Mouse (Mus musculus) right cerebral cortex, postnatal 4 days (tissue): Measurements from ENCODE around the gene Btbd2.

Experiments used
- DNase-seq: peaks from one replicate; pipeline ENCODE4 v3.0.0-alpha.2; 2022

Gene Btbd2

DNA sequence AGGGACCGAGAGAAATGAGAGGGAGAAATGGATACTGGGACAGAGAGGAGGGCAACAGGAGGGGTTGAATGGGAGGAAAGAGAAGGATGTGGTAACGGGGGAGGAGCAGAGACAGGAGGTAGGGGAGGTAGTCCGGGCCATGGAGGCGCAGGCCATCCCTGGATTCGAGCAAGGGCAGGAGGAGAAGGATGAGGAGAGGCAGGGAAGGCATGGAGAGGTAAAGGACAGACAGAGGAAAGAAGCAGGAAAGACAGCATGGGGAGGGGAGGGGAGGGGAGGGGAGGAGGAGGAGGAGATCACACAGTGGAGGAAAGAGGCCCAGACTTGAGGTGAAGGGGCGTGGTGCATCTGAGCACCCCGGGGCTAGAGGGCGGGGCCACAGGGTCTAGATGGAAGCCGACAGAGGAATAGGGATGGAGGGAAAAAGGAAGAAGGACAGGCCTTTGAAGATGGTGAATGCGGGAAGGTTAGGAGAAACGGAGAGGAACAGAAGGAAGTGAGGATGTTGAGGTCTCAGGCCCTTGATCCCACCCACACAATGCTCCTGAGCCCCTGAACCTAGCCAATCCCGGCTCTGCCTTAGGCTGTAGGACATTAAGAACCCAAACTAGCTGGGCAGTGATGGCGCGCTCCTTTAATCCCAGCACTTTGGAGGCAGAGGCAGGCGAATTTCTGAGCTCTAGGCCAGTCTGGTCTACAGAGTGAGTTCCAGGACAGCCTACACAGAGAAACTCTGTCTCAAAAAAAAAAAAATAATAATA, at the start of gene Btbd2:
Gene Btbd2 (minus strand): TSS at position 209 of the 761 bp plus-strand sequence.
- no peak for DNase-seq

DNA sequence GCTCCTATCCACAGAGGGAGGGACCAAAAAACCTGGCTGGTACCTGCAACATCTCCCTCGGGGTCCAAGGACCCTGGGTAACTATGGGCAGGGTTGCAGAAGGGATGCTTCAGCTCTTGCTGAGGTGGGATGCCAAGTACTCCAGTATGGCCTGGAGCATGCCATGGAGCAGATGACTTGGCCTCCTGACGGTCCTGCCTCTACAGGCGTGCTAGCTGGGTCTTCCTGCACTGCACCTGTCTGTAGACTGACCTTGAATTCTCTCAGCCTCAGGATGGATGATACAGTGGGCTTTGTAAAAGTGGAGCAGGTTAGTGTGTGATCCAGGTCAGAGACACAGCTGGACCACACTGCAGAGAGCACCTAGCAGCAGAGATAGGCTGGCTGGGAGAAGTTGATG, 48.6 kb upstream of the Btbd2 start:
- DNase-seq, result no peak

DNA sequence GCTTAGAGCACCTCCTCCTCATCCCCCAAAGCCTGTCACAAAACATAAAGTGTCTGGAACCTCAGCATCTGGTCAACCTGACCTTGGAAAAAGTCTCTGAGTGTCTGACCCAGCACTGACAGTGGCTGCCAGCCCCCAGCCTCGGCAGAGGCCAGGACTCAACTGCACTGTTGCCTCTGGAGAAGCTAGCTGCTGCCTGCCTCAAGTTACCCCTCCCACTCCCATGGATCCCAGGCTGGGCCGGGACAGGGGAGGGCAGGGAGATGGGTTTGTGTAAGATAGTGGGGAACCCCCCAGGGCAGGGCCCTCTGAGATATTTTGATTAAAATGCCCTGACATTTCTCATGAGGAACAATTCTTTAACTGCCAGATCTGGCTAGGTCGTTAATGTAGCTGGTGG, 48.2 kb upstream of the Btbd2 start:
- DNase-seq, result no peak

DNA sequence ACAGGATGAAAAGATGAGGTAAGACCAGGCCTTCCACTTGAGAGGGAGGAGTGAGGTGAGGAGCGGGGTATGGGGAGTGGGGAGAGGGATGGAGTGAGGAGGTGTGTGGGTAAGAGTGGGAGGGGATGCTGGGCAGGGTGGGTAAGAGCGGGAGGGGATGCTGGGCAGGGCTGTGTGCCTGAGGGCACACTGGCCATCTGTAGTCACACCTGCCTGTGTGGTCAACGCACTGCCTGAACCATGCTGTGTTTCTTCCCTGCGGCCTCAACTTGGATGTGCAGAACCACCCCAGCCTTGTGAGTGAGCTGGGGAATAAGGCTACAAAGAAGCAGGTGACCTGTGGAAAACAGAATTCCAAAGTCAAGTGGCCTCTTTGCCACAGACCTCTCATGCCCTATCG, 47.5 kb upstream of the Btbd2 start:
- no peak for DNase-seq

DNA sequence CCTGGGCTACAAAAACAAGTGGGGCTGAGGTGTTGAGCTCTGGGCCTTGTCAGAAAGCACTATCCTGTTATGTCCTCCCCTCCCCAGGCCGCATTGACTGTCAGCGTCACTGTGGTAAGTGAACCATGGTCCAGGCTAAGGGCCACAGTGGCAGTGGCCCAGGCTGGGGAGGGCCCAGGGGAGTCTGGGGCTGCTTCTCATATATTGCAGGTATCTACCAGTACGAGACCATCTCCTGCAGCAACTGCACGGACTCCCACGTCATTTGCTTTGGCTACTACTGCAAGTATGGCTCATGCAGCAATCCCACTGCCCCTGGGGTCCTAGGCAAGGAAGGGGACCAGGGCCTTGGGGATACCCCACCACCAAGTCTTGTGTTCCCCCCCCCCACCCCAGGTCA, 46.8 kb upstream of the Btbd2 start:
- no peak for DNase-seq

DNA sequence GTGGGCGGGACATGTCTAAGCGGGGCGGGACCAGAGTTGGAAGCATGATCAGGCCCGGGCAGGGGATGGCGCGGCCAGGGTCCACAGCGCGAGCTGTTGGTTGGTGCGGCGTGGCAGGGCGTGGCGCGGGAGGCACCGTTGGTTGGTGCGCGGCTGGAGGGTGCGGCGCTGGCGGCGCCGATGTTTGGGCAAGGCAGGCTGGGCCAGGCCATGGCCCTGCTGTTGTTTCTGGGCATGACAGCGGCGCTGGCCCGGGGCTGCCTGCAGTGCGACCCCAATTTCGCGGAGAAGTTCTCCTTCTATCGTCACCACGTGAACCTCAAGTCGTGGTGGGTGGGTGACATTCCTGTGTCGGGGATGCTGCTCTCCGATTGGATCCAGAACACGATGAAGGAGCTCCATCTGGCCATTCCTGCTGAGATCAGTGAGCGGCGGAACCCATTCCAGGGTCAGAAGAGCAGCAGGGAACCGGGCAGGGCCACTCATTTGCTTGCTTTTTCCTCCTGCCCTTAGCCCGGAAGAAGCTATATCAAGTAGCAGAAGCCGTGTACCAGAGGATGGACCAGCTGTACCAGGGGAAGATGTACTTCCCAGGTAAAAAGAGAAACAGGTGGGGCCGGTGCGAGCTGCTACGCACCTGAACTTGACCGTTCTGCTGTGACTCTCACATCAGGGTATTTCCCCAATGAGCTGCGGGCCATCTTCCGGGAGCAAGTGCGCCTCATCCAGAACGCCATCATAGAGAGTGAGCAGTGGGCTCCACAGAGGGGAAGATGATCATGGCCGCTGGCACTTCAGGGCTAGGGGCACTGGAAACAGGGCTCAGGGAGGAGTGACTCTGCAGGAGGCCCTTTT, 45.9 kb upstream of the Btbd2 start:
- DNase-seq, result peak; percentile 91

DNA sequence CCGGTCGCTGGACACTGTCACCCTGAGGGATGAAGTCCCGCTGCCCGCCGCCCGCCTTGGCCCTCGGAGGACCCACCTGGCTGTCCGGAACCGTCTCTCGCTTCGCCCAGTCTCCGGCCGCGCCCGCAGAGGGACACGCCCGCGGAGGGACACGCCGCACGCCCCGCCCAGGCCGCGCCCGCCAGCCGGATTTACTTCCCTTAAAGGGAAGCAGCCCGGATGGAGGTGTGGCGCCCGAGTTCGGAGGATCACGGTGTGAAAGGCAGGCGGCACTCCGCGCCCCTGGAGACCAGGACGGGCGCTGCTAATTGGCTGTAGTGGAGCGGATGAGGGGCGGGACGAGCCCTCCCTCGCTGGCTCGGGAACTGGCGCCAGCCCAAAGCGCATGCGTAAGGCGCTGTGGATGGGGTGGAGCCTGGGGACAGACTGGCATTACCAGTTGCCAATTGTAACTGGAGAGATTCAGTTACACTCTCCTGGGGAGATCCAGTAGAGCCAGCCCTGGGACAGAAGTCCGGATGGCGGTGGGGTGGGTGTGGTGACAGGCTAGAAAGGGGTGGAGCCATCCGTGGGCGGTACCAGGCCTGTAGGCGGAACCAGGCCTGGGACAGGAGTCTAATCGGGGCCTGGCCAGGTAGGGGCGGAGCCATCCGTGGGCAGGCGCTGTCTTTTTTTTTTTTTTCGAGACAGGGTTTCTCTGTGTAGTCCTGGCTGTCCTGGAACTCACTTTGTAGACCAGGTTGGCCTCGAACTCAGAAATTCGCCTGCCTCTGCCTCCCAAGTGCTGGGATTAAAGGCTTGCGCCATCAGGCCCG, 45.1 kb upstream of the Btbd2 start, which contains the start of the genes Mob3a and Izumo4:
Gene Mob3a (minus strand): TSS at position 257 of the 815 bp plus-strand sequence.
Gene Izumo4 (plus strand): TSS at position 464 of the 815 bp plus-strand sequence.
- DNase-seq, result peak; percentile 98

DNA sequence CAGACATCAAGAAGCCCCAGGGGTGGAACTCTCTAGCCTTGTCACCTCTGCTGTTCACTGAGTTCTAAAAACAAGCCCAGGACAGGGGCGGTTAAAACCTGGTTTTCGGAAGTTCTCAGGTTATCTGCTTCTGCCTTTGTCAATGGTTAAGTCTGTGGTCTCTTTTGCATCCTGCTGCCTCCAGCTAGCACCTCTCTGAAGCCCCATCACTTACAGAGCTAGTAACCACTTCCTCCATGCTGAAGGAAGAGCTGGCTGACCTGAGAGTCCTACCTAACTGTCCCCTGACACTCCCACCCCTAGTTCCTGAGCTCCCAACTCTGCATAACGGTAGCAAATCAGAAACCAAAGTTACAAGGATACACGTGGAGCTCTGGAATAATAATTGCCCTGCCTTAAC, 43.9 kb upstream of the Btbd2 start:
- DNase-seq, result no peak

DNA sequence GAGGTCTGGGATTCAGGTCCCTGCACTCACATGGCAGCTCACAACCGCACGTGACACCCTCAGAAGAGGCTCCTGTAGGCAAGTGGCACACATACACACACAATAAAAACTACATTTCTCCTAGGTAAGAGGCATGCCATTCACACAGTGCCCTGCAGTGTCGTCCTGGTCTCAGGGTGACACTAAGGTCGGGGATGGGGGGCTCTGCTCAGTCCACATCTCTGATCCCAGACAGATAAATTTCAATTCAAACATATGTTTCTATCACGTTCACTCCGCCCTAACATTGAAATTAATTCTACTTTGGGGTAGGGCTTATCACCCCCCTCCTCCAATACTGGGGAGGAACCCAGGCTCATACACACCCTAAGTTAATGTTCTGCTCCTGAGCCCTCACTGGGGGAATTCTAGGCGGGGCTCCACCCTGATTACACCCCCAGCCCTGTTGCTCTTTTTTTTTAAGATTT, 43.2 kb upstream of the Btbd2 start:
- DNase-seq, result no peak

DNA sequence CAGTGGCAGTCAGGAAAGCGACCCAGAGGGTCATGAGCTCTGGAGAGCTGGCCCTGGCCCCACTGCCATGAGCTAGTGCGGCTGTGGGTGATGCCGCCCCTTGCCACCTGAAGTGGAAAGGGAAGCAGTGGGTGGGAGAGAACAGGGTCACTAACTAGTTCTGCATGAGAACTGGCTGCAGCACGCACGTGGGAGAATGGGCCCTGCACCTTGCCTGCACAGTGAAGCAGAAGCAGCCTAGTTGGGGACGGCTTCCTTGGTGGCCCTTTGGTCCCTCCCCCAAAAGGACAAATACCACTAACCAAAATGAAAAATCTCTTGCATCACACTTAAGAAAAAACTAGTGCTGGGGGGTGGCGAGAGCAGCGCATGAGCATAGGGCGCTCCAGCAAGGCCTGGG, 41.7 kb upstream of the Btbd2 start:
- no peak for DNase-seq

DNA sequence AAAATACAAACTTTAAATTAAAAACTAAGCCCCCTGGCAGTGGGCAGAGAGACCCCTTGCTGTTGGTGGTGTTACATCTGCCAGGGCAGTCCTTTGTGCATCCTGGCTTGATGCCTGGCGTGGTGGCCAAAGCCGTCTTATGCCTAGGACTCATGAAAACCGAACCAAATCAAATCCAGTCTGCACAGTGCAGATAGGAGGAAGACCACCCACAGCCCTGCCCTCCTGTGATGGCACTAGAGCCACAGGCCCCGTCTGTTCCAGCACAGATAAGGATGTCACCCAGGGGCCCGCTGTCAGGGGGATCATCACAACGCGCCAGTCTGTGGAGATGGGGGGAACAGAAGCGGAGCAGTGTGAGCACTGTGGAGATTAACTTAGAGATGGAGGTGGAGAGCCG, 40.9 kb upstream of the Btbd2 start:
- no peak for DNase-seq

DNA sequence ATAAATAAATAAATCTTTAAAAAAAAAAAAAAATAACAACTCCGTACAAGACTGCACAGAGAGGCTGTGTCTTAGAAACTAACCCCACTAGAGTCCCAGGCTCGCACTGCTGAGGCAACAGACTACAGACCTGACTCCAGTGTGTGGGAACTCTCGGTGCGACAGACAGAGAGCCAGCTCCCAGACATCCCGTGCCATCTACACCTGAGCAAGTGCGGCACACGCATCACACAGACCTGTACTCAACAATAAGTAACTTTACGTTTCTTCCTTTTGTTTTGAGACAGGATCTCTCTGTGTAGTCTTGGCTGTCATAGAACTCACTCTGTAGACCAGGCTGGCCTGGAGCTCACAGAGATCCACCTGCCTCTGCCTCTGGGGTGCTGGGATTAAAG, 40.5 kb upstream of the Btbd2 start:
- DNase-seq, result no peak

DNA sequence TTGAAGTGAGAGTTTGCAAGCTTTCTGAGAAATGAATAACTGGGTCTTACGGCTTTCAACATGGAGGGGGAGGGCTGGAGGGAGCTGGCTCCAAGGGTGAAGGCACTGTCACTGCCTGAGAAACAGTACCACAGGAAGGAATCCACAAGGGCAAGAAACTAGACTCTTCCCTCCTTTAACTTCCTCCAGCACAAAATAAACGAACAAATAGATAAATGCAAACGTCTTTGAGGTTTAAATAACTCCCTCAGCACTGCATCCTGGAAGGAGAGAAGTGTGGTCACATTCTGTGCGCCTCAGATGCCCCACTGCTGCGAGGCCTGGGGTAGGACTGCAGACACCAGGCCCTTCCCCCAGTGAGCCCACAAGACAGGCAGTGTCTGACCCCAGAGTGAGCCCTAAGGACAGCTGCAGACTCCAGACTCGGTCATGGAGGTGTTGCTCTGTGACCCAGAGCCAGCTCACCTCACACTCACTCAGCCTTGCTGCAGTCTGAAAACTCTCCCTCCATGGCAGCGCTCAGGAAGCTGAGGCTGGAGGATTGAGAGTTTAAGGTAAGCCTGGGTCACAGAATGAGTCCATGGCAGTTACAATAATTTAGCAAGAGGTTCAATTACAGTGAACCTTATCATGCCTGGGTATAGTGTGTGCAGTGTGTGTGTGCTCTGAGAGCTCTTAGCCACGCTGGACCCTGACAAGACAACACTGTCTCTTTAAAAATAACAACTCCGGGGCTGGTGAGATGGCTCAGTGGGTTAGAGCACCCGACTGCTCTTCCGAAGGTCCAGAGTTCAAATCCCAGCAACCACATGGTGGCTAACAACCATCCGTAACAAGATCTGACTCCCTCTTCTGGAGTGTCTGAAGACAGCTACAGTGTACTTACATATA, 39.9 kb upstream of the Btbd2 start:
- no peak for DNase-seq

DNA sequence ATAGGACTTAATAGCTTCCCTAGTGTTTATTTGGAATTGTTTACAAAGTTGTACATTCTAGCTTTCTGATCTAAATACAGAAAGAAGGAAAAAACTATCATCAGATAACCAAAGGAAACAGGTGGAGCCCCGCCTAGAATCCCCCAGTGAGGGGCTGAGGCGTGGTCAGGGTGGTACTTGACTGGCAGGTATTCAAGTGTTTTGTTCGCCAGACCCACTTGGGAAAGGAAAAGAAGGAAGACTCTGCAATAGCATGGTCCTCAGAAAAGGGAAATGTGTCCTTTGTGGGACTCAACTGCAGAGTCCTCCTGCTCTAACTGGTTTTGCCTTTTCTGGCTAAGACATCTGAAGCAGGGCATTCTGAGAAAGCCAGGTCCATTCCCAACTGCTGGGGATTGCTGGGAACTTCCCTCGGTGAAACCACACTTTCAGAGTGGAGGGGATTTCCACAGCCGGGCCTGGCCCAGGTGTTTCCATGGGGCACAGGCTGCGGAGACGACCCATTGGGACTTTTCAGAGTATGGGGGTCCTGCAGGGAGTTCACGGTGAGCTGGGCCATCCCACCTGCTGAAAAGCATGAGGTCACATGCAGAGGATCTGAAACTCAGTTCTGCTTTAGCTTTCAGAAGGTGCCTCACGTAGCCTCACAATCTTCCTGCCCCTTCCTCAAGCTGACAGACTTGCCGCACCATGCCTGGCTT, 39.1 kb upstream of the Btbd2 start:
- no peak for DNase-seq

DNA sequence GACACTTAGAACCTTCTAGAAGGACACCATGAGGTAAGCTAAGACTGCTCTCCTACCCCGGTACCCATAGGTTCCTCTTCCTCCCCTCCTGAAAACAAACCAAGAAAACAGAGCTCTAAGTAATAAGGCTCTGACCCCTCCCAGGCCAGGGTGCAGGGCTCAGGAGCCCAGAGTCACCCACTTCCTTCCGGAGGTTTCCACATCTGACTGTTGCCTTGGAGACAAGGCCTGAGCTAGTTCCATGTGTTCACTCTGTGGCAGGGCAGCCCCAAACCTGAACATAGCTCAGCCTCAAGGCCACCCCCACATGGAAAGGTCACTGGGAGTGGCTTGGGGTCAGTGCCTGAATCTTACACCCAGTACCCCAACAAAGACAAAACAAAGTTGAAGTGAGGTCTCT, 38.3 kb upstream of the Btbd2 start:
- DNase-seq, result no peak

DNA sequence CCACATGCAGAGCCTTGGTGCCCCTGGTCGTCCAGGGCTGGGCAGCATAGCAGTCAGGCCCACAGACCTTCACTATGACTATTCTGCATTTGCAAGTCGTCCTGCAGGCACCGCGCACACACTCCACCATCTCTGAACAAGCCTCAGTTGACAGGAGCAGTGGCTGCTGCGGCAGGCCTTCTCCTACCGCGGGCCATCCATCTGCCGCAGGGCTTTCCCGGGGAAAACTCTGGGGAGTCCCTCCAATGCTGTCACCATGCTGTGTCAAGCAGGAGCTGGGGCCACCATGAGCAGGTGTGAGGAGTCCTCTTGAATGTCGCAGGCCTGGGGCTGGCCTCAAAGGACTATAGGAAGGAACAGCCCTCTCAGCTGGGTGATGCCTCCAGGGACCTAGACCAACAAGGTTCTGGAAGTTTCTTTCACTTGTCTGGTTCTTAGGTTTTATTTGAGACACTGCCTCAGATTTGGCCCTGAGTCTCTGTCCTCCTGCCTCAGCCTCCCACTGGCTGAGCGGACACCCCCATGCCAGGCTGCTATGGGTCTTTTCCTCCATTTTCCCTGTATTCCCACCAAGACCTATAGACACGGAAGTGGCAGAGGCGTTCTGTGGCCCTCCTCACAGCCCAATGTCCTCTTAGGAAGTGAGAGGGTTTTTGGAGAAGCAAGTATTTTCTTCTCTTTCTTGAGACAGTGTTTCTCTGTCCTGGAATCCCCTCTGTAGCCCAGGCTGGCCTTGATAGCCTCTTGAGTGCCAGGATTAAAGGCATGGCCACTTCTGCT, 37.5 kb upstream of the Btbd2 start:
- DNase-seq, result no peak

DNA sequence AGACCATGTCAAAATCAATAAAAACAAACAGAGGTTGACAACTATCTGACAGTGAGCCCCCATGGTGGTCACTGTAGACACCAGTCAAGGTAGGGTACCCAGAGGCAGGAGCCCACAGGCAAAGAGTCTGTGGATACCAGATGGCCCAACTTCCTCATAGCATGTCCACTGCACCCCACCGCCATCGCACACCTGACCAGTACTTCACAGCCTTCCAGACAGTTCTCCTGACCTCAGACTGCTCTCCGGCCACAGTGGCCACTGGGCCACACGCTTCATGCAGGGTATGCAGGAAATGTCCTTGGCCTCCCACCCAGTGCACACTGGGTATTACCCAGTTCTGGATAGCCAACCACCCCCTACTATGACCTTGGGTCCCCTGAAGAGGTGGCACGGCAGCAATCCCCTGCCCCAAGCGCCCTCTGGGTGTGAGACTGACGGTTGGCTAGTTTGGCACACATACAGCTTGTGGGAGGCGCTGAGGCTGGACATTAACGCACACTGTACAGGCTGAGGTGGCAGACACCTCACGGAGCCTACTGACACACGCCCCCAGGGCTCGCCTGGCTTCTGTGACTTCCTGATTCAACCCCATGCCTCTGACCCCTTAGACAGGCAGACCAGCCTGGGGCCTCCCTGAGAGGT, 36.7 kb upstream of the Btbd2 start:
- no peak for DNase-seq

DNA sequence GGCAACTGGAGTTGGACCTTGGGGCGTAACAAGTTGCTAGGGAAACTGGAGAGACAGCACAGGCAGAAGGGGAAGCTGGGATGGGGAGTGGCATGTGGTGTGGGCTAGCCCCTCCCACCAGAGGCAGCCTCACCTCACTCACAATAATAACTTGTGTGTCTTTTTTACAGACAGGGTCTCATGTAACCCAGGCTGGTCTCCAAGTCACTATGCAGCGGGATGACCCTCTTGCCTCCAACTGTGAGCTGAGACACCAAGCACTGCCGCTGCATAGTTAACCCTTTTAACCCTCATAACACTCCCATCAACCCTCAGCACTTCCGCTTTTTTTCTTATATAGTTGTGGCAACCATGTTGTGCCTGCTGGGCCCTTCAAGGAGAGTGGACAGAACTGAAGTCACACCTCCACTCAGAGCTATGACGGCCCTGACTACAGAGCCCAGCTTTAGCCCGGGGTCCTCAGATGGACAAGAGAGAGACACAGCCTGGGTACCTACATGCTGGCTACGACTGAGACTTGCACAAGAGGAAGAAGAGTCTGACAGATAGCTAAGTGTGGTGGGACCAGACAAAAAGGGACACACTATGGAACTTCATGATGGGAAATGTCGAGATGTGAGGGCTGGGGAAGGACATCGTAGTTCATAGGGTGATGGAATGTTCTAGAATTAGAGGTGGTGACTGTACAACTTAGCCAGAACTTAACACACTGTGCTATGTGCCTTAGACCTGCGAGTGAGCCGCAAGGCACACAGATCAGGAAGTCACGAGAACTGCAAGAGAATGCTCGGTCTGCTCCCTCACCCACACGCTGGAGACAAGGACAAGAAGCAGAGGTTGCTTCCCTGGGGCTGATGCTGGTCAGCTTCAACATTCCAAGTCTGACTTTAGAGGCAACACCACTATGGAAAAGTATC, 35.6 kb upstream of the Btbd2 start:
- DNase-seq, result no peak

DNA sequence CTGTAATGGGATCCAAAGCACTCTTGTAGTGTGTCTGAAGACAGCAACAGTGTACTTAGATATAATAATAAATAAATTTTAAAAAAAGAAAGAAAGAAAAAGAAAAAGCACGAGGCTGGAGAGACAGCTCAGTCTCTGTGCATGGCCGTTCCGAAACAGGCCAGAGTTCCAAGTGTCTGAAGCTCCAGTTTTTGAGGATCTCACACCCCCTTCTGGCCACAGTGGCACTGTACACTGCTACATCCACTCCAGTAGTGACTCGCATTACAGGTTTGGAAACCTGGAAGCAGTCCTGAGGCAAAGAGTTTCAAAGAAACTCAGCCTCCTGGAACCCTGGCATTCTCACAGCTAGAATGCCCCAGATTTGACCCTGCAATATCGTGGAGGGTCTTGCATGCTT, 31.0 kb upstream of the Btbd2 start:
- peak; percentile 52 for DNase-seq
